Mouse (Mus musculus): Measurements from ENCODE around the gene Taar7e. TPM values are rescaled to one million over a fixed set of nuclear protein-coding genes. Genes with fewer than 3 reads are reported as not detected.
"Not testable (repeated sequence)": the region's sequence is repeated elsewhere in the genome, so short reads cannot be mapped to it uniquely, and the experiment has no call there.

The Taar7e gene
- polyA plus RNA-seq, 1 experiment from 2014 or later = not detected

DNA sequence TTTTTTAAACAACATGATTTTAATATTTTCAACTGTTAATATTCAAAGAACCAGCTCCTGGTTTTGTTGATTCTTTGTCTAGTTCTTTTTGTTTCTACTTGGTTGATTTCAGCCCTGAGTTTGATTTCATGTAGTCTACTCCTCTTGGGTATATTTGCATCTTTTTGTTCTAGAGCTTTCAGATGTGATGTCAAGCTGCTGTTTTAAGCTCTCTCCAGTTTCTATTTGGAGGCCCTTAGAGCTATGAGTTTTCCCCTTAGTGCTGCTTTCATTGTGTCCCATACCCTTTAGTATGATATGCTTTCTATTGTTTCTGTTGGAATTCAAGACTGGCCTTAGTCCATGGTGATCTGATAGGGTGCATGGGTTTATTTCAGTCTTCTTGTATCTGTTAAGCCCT, 6.1 kb upstream of the Taar7e start:
- H3K36me3 ChIP-seq (replicated peaks; ENCODE audit: insufficient read depth, low read length) = no peaks in the 10 kb centered on the region
- no peaks in the 10 kb centered on the region for H3K9me3 ChIP-seq (ENCODE audit: low read length)
- H3K27ac ChIP-seq (ENCODE audit: low read depth) = no peak overlapping the region
- no peak overlapping the region for H3K4me3 ChIP-seq (ENCODE audit: low read depth, low read length)
- H3K4me2 ChIP-seq (ENCODE audit: low read depth, low read length) = no peak overlapping the region
- H3K4me1 ChIP-seq (ENCODE audit: insufficient read depth) = no peaks in the 10 kb centered on the region
- H3K9ac ChIP-seq (replicated peaks) = no peak overlapping the region
- DNase-seq (no peak), ATAC-seq (no peak)
- no peaks in the 10 kb centered on the region for H3K27me3 ChIP-seq (ENCODE audit: insufficient read depth, low read length)
- TF ChIP-seq CTCF (IDR thresholded peaks at IDR 0.05; ENCODE audit: low read depth) = no peak
- no peak for TF ChIP-seq EP300 (IDR thresholded peaks at IDR 0.05; ENCODE audit: low read depth)

DNA sequence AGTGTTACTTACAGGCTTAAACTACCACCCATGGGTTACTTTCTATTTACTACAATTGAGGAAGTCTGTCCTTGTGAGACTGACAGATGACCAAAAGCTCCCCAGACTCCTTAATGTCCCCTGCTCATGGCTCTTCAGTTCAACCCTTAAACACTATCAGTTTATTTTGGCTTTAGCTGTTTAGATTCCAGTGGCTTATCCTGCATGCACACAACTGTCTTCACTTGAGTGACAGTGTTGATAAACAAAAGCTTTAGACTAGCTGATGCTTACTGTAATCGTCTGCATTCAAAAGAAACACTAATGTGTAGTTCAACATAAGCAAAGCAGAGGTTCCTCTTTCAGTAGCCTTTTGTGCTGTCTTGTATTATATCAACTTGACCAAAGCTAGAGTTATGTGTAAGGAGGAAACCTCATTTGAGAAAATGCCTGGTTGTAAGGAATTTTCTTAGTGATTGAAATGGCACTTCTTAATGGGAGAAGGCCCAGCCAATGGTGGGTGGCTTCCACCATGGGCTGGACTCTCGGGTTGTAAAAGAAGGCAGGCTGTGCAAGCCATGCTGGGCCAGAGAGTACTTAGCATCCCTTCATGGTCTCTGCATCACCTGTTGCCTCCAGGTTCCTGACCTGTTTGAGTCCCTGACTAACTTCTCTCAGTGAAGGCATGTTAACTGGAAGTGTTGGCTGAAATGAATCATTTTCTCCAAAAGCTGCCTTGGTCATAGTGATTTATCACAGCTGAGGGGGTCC, 2.9 kb downstream of the Taar7e start:
- Histone ChIP-seq H3K4me3 (ENCODE audit: low read depth, low read length) (no peak overlapping the region), H3K9ac (replicated peaks) (no peak overlapping the region), H3K9me3 (ENCODE audit: low read length) (no peaks in the 10 kb centered on the region), H3K27me3 (ENCODE audit: insufficient read depth, low read length) (no peaks in the 10 kb centered on the region), H3K4me2 (ENCODE audit: low read depth, low read length) (no peak overlapping the region), H3K36me3 (replicated peaks; ENCODE audit: insufficient read depth, low read length) (no peaks in the 10 kb centered on the region), H3K4me1 (ENCODE audit: insufficient read depth) (no peaks in the 10 kb centered on the region), H3K27ac (ENCODE audit: low read depth) (no peak overlapping the region)
- TF ChIP-seq CTCF (IDR thresholded peaks at IDR 0.05; ENCODE audit: low read depth) (no peak), EP300 (IDR thresholded peaks at IDR 0.05; ENCODE audit: low read depth) (peak; percentile 60)
- ATAC-seq (no peak), DNase-seq (no peak)
- 48% methylated on average over 2 of the region's 2 CpGs for WGBS (ENCODE audit: insufficient replicate concordance)

DNA sequence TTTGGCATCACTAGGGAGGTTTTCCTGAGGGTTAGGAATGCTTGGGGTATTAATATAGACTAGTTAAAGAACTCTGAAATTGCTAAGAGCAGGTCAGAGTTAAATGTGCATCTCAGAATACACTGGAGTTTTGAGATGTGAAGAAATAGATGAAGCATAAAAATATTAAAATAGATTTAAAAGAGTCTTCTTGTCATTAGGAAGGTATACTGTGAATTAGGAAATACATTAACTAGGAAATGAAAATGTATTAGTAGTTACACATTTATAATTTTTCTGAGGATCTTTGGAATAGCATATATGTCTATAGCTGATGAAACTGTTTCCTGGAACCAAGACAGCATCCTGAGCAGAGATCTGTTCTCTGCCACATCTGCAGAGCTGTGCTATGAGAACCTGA, 11.8 kb downstream of the Taar7e start, which contains the start of gene Taar7f:
TSS of gene Taar7f (plus strand) at position 301 of the 400 bp plus-strand sequence.
- no peak for DNase-seq
- no peak within 1 kb of the TSS for H3K4me2 ChIP-seq (ENCODE audit: low read depth, low read length)
- no peak within 1 kb of the TSS for H3K27ac ChIP-seq (ENCODE audit: low read depth)
- no peaks in the 10 kb centered on the region for H3K27me3 ChIP-seq (ENCODE audit: insufficient read depth, low read length)
- no peaks in the 10 kb centered on the region for H3K36me3 ChIP-seq (replicated peaks; ENCODE audit: insufficient read depth, low read length)
- TF ChIP-seq EP300 (IDR thresholded peaks at IDR 0.05; ENCODE audit: low read depth) = no peak
- no peak for TF ChIP-seq CTCF (IDR thresholded peaks at IDR 0.05; ENCODE audit: low read depth)
- no peak within 1 kb of the TSS for H3K9ac ChIP-seq (replicated peaks)
- no peak for ATAC-seq
- no peaks in the 10 kb centered on the region for H3K4me1 ChIP-seq (ENCODE audit: insufficient read depth)
- H3K4me3 ChIP-seq (ENCODE audit: low read depth, low read length) = no peak within 1 kb of the TSS
- H3K9me3 ChIP-seq (ENCODE audit: low read length) = no peaks in the 10 kb centered on the region

DNA sequence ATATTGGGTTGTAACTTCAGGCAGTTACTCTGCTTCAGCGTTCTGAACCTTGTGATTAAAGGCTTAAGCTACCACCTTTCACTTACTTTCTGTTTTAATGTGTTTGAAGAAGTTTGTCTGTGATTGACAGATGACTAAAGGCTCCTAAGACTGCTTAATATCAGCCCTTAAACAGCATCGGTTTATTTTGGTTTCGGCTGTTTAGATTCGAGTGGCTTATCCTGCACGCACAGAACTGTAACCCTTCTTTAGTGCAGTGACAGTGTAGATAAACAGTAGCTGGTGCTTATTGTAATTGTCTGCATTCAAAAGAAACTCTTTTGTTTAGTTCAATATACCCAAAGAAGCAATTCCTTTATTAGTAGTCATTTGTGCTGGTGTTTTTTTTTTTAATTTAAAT, 14.6 kb downstream of the Taar7e start:
- no peaks in the 10 kb centered on the region for H3K9me3 ChIP-seq (ENCODE audit: low read length)
- H3K4me1 ChIP-seq (ENCODE audit: insufficient read depth) = no peaks in the 10 kb centered on the region
- H3K4me3 ChIP-seq (ENCODE audit: low read depth, low read length) = no peak overlapping the region
- no peaks in the 10 kb centered on the region for H3K27me3 ChIP-seq (ENCODE audit: insufficient read depth, low read length)
- H3K9ac ChIP-seq (replicated peaks) = no peak overlapping the region
- WGBS (ENCODE audit: insufficient replicate concordance) = 57% methylated on average over 5 of the region's 5 CpGs
- no peak overlapping the region for H3K27ac ChIP-seq (ENCODE audit: low read depth)
- no peak for ATAC-seq
- no peaks in the 10 kb centered on the region for H3K36me3 ChIP-seq (replicated peaks; ENCODE audit: insufficient read depth, low read length)
- DNase-seq = no peak
- no peak for TF ChIP-seq CTCF (IDR thresholded peaks at IDR 0.05; ENCODE audit: low read depth)
- TF ChIP-seq EP300 (IDR thresholded peaks at IDR 0.05; ENCODE audit: low read depth) = no peak
- H3K4me2 ChIP-seq (ENCODE audit: low read depth, low read length) = no peak overlapping the region

DNA sequence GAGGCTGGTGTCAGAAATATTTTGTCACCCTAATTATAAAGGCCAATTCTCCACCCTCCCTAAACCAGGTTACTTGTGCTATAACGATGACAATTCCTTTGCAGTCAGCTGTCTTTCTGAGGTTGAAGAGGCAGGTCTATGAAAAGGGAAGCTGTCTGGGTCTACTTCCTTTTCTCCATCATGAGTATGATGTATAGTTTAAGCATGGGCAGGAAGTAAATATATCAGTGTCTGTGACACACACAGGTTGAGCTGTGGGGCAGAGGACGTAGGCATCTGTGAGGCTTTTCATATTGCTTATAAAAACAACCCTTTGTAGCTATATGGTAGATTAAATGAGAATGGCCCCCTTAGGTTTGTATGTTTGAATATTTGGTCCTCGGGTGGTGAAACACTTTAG, 21.6 kb downstream of the Taar7e start:
- H3K27ac ChIP-seq (ENCODE audit: low read depth) = no peak overlapping the region
- H3K36me3 ChIP-seq (replicated peaks; ENCODE audit: insufficient read depth, low read length) = no peaks in the 10 kb centered on the region
- H3K4me1 ChIP-seq (ENCODE audit: insufficient read depth) = no peaks in the 10 kb centered on the region
- H3K9me3 ChIP-seq (ENCODE audit: low read length) = no peaks in the 10 kb centered on the region
- no peak for ATAC-seq
- H3K9ac ChIP-seq (replicated peaks) = no peak overlapping the region
- no peaks in the 10 kb centered on the region for H3K27me3 ChIP-seq (ENCODE audit: insufficient read depth, low read length)
- no peak overlapping the region for H3K4me2 ChIP-seq (ENCODE audit: low read depth, low read length)
- DNase-seq = no peak
- 58% methylated on average over 3 of the region's 3 CpGs for WGBS (ENCODE audit: insufficient replicate concordance)
- H3K4me3 ChIP-seq (ENCODE audit: low read depth, low read length) = no peak overlapping the region
- TF ChIP-seq CTCF (IDR thresholded peaks at IDR 0.05; ENCODE audit: low read depth) (no peak), EP300 (IDR thresholded peaks at IDR 0.05; ENCODE audit: low read depth) (no peak)

DNA sequence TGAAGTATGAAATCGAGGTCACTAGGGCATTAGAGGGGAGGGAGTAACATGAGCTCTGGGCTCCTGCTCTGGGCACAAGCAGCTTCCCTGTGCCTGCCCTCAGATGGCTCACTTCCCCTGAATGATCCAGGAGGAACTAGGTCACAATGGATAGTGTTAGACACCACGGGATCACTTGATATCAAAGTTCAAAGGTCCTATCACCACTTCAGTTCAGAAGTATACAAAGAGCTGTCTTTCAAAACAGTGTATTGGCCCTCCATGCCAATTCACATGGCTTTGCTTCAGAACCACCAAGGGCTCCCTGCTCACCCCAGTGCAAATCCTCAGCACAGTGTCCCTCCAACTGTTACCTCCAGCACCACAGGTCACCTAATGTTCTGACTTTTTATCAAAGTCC, 37.3 kb downstream of the Taar7e start:
- not testable (repeated sequence) for H3K27me3 ChIP-seq (ENCODE audit: insufficient read depth, low read length); H3K27ac ChIP-seq (ENCODE audit: low read depth); DNase-seq; ATAC-seq; H3K36me3 ChIP-seq (replicated peaks; ENCODE audit: insufficient read depth, low read length); H3K9me3 ChIP-seq (ENCODE audit: low read length); H3K4me1 ChIP-seq (ENCODE audit: insufficient read depth); H3K9ac ChIP-seq (replicated peaks); H3K4me2 ChIP-seq (ENCODE audit: low read depth, low read length); H3K4me3 ChIP-seq (ENCODE audit: low read depth, low read length)
- WGBS (ENCODE audit: insufficient replicate concordance) = 28% methylated on average over 2 of the region's 2 CpGs

DNA sequence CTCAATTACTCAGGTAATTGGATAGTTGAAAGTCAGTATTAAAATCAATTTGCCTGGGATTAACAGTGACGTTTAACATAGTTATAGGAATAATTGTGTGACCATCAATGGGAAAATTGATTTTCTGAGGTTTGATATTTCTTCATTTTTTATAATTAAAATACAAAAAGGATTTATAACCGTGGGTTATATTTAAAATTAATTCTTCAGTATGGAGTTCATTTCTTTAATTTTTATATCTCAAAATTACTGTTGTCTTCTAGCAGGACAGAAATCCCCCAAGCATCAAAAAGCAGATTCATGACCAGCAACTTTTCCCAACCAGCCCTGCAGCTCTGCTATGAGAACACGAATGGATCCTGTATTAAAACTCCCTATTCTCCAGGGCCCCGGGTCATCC, 38.8 kb downstream of the Taar7e start, which contains the start of gene Taar8a:
TSS of gene Taar8a (plus strand) at position 301 of the 400 bp plus-strand sequence.
- not testable (repeated sequence) for ATAC-seq; H3K4me3 ChIP-seq (ENCODE audit: low read depth, low read length); DNase-seq; H3K4me2 ChIP-seq (ENCODE audit: low read depth, low read length); H3K4me1 ChIP-seq (ENCODE audit: insufficient read depth); H3K27me3 ChIP-seq (ENCODE audit: insufficient read depth, low read length); H3K36me3 ChIP-seq (replicated peaks; ENCODE audit: insufficient read depth, low read length); H3K27ac ChIP-seq (ENCODE audit: low read depth); H3K9ac ChIP-seq (replicated peaks); H3K9me3 ChIP-seq (ENCODE audit: low read length)
- 75% methylated on average over 2 of the region's 4 CpGs for WGBS (ENCODE audit: insufficient replicate concordance)

Measured in liver, postnatal 0 days (tissue).